Mouse (Mus musculus) myocyte (in vitro differentiated cells): ENCODE data around the gene Dram1.

Experiments used
- CEBPB ChIP-seq: IDR thresholded peaks from 2 replicates; pipeline ENCODE4 v1.6.1; 2011; ENCODE audit warnings: mild to moderate bottlenecking, moderate library complexity; ENCODE audit not compliant: poor library complexity, insufficient read depth, severe bottlenecking
- E2F4 ChIP-seq: IDR thresholded peaks from one replicate; pipeline ENCODE4 v1.6.1; 2011; ENCODE audit warnings: mild to moderate bottlenecking, control low read depth, moderate library complexity; ENCODE audit not compliant: insufficient read depth
- MAX ChIP-seq: IDR thresholded peaks from one replicate; pipeline ENCODE4 v1.6.1; 2011; ENCODE audit warnings: low read depth, mild to moderate bottlenecking, control low read depth
- MYOD1 ChIP-seq, 3 experiments: IDR thresholded peaks; one replicate each; pipeline ENCODE4 v1.6.1; 2011; ENCODE audit warnings: control low read depth in 2 of 3, low read depth in 2 of 3, mild to moderate bottlenecking in 2 of 3, moderate library complexity in 1 of 3; ENCODE audit not compliant: insufficient read length in 2 of 3, control insufficient read depth in 1 of 3
- MYOG ChIP-seq, 3 experiments: IDR thresholded peaks; one replicate each; pipeline ENCODE4 v1.6.1; 2011; ENCODE audit warnings: control low read depth in 2 of 3, low read depth in 2 of 3, mild to moderate bottlenecking in 2 of 3; ENCODE audit not compliant: insufficient read length in 2 of 3, control insufficient read depth in 1 of 3, insufficient read depth in 1 of 3
- POLR2A ChIP-seq: IDR thresholded peaks from one replicate; pipeline ENCODE4 v1.6.1; 2011; ENCODE audit warnings: low read depth, mild to moderate bottlenecking, control low read depth, moderate library complexity; ENCODE audit not compliant: insufficient read length
- POLR2AphosphoS2 ChIP-seq: IDR thresholded peaks from one replicate; pipeline ENCODE4 v1.6.1; 2011; ENCODE audit warnings: low read depth, control low read depth; ENCODE audit not compliant: insufficient read length
- REST ChIP-seq: IDR thresholded peaks from one replicate; pipeline ENCODE4 v1.6.1; 2011; ENCODE audit warnings: mild to moderate bottlenecking, control low read depth, moderate library complexity; ENCODE audit not compliant: insufficient read depth, insufficient read length
- SRF ChIP-seq: IDR thresholded peaks from one replicate; pipeline ENCODE4 v1.6.1; 2011; ENCODE audit warnings: low read depth; ENCODE audit not compliant: control insufficient read depth, insufficient read length
- TCF12 ChIP-seq: IDR thresholded peaks from one replicate; pipeline ENCODE4 v1.6.1; 2011; ENCODE audit warnings: mild to moderate bottlenecking, control low read depth; ENCODE audit not compliant: poor library complexity, insufficient read depth, severe bottlenecking
- TCF3 ChIP-seq: IDR thresholded peaks from one replicate; pipeline ENCODE4 v1.6.1; 2011; ENCODE audit warnings: low read depth, control low read depth; ENCODE audit not compliant: insufficient read length
- USF1 ChIP-seq: IDR thresholded peaks from one replicate; pipeline ENCODE4 v1.6.1; 2011; ENCODE audit warnings: low read depth, mild to moderate bottlenecking, control low read depth, moderate library complexity

- TF ChIP-seq USF1 (no peak), POLR2A (no peak), POLR2AphosphoS2 (no peak), MAX (no peak), E2F4 (no peak), SRF (no peak), CEBPB (no peak), TCF3 (no peak), MYOD1 (IDR thresholded peaks at IDR 0.05; ENCODE audit: control insufficient read depth in 1 of 3, insufficient read length in 2 of 3, low read depth in 2 of 3) (no peak), TCF12 (no peak), MYOG (IDR thresholded peaks at IDR 0.05; ENCODE audit: control insufficient read depth in 1 of 3, insufficient read depth in 1 of 3, insufficient read length in 2 of 3, low read depth in 2 of 3) (no peak), REST (no peak)
Observed at GRCm38 (mm10) chr10:88417686-88418085, 38.8 kb upstream of the Dram1 start.
